Mouse (Mus musculus): Measurements from ENCODE around the gene Gas2l2.
A peak's percentile ranks its signal among the peaks of the same experiment; 100 is the strongest.

The Gas2l2 gene

DNA sequence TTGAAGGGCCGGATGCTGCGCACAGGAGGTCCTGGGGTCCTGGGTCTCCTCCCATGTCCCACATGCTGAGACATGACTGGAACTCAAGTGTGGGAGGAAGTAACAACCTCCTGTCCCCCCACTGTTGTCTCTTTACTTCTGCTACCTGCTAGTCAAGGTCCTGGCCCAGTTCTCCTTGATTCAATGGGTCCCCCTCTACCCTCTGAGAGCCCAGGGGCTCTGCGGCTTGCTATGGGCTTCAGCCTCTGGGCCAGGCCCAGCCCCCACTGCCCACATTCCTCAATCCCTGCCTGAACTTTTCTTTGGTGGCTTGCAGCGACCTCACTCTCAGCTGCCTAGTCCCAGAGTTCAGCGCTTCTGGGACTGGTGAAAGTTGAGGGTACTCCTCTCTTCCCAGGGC is at the start of gene Gas2l2:
Gas2l2 (minus strand) TSS at position 101 of the 400 bp plus-strand sequence.
- no peak for DNase-seq

DNA sequence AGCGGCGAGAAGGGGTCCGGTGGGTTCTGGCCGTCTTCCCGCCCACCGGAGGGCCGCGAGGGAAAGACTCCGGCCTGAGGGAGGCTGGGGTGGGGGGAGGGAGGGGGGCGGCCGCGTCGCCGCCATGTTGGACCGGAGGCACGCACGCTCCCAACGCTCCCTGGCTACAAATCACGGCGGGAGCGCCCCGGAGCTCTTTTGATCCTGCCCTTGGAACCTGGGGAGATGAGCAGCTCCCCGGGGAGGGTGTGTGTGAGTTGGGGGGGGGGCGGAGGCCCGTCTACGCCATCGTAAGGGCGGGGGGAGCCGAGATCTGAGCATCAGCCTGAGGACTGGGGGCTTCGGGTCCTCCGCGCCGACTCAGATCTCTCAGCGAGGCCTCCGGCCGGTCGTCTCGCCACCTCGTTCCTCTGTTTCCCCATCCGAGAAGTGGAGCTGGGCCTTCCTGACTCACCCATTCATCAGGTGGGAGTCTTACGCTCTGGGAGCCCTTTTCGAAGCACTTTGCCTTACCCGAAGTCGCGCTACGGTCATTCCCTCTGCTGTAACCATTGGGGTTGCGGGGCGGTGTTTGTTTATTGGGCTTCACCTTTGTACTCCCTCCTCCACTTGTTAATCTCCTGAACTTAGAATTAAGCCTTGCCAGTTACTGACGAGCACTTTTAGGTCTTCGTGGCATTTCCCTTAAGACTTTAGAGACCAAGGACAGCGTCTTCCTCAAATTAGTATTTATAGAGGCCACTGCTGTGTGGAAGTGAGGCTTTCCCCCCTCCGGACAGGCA is 44.2 kb upstream of the Gas2l2 start:
- peak; percentile 36 for DNase-seq

DNA sequence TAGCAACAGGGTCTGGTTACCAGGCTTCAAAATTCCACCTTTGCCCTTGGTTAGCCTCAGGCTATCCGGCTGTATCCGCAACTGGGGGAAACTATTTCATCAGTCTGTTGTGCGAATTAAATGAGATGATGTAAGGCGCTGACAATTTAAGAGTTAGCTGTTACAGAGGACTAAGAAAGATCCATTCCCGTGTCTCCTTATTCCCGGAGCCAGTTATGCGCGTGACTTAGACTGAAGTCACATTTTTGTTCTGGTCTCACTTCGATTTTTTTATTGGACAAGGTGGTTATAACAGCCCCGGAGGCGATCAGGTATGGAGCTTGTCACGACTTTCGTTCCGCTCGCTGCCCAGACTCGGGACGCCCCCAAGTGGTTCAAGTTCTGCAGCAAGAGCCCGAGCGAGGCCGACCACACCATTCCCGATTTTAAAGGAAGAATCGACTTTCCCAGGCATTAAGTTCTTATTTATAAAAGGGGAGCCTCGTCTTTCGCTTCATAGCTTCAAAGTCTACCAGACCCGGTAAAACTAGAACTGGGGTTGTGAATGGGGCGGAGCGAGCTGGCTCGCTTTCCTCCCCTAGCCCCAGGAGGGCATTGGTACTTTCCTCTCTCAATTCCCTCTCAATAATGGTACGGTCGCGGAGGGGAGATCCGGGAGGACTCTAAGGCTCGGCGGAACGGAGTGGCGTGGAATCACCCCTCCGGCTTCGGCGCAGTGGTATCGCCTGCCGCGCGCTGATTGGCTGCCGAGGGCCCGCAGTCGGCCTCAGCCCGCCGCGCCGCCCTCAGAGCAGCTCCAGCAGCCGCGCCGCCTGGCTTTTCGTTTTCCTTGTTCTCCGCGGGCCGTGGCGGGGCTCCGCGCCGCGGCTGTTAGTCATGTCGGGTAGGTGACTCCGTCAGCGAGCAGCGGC is 43.3 kb upstream of the Gas2l2 start, which contains the start of gene Taf15:
Taf15 (plus strand) TSS at position 763 of the 911 bp plus-strand sequence.
- peak; percentile 99 for DNase-seq

DNA sequence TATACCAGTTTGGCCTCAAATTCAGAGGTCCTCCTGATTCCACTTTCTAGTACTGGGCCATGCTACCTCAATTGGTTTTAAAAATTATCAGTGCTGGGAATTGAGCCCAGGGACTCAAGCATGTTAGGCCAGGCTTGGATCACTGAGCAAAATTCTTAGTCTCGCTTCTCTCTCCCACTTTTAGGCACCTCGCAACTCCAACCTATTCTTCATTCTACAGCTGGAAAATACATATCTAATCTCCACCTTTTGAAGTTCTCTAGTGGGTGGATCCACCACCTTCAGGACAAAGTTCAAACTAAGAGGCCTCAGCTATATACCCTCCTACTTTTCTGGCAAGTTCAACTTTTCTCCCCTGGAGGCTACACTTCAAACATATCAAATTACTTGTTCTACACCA is 42.5 kb upstream of the Gas2l2 start:
- no peak for DNase-seq

DNA sequence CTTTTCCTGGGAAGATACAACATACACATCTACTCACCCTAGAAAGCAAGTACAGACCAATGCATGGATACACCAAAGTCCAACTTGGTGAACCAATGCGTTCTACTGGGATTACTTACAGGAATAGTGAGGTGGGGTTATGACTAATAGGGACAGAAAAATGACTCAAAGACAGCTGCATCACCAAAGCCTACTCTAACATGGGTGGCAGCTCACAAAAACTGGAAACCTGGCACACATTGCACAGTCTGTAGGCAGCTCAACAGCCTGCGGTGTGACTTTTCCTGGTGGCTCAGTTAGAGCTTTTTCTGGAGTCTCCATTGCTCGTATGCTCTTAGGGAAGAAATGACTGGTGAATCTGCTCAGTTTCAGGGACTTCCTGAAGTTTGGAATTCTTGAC is 39.5 kb upstream of the Gas2l2 start:
- no peak for DNase-seq

DNA sequence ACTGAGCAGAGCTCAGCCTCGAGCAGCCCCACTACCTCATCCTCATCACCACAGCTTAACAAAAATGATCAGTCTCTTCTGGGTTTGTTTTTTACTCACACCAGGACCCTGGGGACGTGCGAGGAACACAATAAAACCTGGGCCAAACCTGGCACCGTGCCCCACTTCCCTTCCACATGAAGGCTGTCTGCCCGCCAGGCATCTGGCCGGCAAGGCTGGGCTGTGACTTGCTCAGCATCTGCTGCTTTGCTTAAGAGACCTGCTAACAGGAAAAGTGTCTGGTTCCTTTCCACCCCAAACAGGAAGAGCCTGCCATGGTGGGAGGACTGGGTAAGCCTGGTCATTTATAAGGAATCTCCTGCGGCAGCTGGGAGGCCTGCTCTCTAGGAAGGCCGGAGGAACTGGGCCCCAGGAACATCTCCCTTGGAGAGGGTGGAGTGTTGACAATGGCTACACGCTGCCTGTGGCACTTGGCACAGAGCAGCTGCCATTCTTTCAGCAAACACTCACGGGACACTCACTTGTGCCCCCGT is 37.9 kb upstream of the Gas2l2 start:
- no peak for DNase-seq

DNA sequence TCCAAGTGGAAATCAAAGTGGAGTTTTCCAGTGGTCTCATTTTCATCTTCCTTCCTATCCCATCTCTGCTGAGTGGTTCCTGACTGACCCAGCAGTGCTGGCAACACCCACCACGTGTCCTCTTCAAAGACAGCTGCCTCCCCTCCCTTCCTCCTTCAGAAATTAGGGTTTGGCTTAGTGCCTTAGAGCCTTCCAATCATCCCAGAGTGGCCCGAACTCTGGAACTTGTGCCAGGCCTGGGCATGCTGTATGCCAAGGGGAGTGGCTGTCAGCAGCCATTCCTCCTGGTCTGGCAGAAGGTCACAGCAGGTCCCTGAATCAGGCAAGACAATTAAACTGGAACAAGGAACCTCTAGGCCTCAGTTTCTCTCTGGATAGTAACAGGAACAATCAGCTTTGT is 36.7 kb upstream of the Gas2l2 start:
- DNase-seq, result no peak

DNA sequence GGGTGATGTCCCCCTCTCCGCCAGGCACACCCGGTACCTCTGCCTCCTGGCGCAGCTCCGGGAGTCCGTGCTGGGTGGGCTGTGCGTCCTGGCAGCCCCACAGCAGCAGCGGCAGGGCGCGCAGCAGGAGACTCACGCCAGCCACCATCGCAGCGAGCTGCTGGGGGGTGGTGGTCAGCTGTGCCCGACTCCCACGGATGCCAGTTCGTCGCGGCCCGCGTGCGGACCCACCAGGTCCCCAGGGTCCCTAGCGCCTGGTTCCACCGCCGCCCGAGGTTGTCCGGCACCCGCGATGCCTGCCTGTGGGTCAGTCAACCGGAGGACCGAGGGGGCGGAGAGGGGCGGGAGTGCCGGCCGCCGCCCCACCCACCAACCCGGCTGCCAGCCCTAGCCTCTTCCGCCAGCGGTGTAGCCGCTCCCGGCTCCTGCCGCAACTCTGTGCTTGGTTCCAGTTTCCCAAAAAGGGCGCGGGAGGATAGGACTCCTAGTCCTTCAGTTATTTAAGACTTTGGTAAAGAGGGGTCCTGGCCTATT is 33.5 kb upstream of the Gas2l2 start, which contains the start of gene Mmp28:
Mmp28 (minus strand) TSS at position 361 of the 534 bp plus-strand sequence.
- DNase-seq, result no peak

DNA sequence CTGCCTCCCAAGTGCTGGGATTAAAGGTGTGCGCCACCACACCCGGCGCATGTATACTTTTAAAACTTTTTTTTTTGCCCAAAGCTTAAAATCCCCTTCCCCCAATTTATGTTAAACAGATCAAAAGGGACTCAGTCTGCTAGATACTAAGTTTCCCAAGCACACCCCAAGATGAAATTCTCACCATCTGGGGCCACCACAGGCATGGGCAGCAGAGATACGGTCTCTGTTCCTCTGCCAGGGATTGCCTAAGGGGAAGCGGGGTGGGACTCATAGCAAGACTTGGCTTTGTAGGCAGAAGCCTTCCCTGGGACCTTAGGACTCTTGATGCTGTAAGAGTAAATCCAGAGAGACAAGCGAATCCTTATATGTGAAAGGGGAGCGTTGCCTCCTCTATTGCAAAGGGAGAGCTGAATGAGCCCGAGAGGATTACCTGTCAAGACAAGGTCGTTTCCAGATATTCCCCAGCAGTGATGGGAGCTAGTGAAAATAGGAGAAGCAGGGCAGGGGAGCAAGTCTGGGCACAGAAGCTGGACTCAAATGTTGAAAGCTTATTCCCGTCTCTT is 32.3 kb upstream of the Gas2l2 start:
- DNase-seq, result no peak

DNA sequence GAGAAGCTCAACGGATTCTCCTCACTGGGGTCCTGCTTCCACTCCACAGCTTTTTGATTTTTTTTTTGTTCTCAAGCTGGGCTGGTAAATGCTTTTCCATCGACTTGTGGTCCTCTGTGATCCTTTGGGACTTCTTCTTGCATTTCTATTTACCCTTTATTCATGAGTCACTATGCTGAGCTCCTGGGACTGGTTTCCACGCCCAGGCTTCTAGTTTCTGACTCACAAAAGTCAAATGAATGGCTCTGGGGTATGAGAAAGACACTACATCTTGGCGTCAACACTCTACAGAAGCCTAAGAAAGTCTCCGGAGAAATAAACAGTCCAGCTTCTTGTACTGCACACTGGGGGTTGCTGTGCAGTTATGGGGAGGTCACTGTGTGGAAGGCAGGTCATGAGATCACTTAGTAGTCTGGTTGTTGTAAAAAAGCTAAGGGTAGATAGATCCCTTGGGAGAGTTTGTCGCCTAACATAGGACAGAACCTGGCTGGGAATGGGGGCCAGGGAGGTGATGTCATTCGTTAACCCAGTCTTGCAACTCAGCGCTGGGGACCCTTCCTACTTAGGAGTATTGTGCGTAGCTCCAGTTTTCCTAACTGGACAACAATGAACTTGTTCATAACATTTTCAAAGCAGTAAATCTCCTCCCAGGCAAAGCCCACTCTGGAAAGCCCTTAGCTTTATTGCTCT is 28.8 kb upstream of the Gas2l2 start:
- no peak for DNase-seq

DNA sequence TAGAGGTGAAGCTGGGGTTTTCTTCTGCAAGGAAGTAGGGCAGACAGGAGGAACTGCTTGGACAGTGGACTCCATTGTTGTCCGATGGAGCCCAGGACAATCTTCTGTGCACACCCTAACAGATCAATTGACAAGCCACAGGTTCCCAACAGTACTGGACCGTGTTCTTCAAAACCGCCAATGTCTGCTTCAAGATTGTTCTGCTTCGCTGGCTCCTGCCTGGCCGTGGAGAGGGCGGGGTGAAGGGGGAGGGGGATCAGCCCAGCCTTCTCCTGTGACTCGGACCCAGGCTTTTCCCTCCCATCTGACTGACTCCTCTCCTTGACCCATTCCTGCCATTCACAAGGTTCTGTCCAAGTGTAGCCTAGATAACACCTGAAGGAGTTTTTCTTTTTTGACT is 28.0 kb upstream of the Gas2l2 start:
- no peak for DNase-seq

DNA sequence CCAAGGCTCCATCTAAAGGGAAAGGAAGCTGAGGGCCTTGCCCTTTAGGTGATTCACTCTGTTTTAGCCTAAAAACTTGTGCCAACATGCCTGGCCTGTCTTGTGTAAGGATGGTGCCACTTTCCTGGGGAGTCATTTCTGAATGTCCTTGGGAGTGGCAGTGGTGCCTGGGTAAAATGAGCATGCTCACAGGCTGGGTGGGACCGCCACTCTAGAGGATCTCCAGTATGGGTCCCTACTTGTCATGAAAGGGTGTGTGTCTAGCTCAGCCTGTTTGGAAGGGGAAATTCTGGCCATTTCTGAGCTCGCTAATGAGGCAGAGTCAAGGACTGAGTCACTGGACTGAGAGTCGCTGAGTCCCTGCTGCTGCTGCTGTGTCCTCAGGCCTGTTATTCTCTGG is 26.4 kb upstream of the Gas2l2 start:
- DNase-seq, result no peak

DNA sequence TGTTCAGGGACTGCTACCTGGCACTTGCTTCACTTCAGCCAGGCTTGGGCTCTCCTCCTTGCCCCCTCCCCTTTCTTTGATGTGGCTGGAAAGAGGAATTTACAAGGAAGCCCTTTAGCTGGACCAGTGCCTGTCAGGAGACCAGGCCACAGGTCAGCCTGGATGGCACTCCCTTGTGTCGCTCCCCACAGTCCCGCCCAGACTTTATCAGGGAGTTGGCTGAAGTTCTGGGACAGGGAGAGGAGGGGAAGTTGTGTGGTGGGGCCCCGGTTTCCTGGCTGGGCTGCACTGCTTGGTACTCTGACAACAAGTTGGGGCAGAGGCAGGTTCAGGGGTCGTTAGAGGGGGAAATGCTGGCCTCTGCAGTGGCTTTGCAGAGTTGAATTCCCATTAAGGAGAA is 25.3 kb upstream of the Gas2l2 start:
- no peak for DNase-seq

DNA sequence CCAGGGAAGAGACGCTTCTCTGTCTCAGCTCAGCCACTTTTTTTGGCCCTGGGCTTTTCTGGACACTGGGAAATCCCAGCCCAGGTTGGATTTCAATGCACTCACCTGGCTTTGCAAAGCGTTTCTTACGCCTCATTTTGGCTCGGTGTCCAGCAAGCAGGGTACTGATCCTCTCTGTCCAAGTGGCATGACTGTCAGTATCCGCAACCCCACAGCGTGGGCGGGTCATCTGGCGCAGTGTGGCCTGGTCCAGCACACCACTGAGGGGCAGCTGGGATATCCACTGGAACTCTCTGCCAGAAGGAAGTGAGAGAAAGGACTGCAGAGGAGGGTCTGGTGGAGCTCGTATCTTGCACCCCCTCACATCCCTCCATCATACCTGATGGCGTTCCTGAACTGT is 22.0 kb upstream of the Gas2l2 start:
- DNase-seq, result no peak

DNA sequence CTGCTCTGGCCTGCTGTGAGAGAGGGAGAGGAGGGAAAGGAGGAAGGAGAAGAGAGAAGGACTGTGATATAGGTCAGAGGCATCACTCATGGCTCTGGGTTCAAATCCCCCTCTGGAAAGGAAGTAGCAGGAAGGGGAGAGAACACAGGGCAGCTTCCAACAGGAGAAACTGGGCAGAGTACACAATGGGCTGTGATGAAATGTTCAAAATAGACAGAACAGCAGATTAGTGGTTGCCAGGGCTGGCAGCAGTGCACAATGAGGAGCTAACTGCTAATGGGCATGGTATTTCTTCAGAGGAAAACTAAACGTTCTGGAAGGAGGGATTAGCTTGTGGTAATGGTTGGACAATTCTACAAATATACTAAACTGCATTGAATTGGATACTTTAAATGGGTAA is 21.3 kb upstream of the Gas2l2 start:
- DNase-seq, result no peak

DNA sequence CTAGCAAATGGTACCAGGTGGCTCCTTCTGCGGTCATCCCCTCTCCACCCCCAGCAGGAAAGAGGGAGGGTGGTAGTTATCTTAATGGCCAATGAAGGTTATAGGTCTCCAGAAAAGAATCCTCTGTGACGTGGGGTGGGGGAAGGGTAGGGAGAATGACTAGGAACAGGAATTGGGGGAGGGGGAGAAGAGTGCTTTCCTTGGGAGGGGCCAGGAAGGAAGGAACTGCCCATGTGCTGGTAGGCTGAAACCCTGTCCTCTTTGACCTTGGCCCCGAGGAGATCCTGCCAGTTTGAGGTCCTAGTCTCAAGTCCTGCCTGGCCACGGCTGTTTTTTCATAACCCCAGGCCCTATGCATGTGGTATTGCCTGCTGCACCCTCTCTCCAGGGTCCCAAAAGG is 20.0 kb upstream of the Gas2l2 start:
- DNase-seq, result no peak

DNA sequence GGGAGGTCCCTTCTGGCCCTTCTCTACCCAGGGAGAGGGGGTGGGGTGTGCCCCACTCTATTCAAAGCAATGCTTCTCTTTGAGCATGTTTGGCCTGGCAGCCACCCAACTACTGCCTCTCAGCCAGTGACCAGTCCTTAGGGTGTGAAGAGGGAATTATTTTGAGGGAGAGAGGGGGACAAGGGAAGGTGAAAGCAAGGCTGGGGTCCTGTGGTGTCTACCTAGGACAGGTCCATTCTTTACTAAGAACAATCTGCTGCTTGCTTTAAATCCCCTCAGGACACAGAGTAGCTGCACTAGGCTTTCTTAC is 19.6 kb upstream of the Gas2l2 start:
- DNase-seq, result no peak

DNA sequence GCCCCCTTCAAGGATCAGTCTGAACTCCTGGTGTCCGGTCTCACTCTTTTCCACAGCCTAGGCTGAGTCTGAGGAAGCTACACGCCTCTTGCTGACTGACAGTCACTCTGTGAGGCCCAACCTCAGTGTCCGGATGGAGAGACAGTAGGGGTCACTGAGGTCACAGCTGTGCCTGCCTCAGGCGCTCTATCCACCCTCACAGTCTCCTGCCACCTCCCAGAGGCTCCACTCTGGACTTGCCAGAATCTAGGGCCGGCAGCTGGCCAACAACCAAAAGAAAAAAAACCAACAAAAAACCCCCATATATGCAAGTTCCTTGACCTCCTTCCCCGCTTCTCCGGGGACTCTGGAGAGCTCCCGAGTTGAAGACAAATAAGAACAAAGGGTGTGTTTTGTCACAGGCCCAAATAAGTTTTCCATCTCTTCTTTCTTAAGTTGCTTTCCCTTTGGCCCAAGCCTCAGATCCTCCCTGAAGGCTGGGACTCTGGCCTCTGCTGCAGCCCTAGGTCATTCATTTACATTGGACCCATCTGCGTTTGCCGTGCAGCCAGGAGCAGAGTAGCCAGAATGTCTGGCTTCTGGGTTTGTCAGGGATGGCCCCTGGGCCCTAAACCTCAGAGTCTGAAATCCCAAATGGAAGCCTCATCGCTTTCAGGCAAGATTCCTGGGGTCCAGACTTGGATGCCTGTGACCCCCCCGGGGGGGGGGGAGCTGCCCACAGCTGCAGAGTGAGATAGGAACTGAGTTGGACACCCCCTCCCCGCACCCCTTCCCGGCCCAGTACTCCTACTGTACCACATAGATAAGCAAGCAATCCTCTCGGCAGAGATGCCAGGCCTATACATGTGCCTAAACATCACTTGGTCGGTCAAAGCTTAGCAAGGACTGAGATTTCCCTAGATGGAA is 19.0 kb upstream of the Gas2l2 start:
- DNase-seq, result no peak

DNA sequence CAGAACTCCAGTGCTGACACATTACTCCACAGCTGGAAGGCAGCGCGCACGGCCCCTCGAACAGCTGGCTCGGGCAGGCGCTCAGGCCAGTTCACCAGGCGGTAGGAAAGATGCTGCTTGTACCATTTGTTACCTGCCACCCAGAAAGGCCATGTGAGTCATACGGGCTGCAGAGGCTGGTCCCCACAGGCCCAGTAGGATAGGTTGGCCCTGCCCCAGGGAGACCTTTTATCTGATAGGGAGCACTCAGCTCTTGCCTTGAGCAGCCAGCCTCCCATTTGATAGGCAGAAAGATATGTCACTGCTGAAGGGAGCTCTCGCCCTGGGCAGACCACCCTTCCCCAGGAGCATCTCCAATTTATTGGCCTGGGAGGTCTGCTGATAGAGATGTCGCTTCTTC is 18.4 kb upstream of the Gas2l2 start:
- DNase-seq, result no peak

DNA sequence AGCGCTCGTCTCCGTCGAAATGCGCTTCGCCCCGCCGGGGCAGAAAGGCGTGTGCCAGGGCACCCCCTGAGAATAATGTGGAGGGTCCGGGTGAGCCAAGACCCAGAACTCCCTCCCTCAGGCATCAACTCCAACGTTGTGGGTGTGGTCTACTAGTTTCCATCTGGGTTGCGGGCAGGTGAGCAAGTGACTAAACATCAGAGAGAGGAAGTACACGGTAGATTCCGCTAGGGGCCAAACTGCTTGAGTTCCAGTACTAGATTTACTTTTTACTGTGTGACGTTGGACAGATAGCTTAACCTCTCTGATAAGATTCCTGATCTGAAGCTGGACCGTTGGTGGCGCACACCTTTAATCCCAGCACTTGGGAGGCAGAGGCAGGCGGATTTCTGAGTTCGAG is 15.7 kb upstream of the Gas2l2 start:
- no peak for DNase-seq

DNA sequence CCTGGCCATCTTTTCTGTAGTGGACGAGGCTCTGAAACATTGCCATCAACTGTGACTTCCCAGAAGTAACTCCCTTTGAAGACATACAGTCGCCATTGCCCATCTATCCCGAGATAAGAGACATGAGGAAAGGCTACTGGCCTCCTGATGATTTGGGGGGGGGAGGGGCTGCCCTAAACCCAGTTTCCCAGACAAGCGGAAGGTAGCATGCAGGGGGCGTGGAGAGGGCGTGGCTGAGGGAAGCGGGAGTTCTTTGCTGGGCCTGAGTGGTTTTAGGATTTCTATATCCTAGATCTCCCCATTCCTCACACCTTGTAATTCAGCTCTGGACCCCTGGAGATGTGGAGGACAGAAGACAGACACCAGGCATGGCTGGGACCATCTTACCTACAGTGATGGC is 14.6 kb upstream of the Gas2l2 start:
- no peak for DNase-seq

Measured in thymus, postnatal 25 days (tissue).